Mouse (Mus musculus): Measurements from ENCODE around the gene Bcar3. TPM values are rescaled to one million over a fixed set of nuclear protein-coding genes. Genes with fewer than 3 reads are reported as not detected.

The Bcar3 gene
- total RNA-seq, 2 experiments from 2014 or later, result 4.7 to 7.0 TPM

GRCm38 (mm10) chr3:122333902-122334301, 40.0 kb downstream of the Bcar3 start:
- peak; percentile 7 for DNase-seq
- intact Hi-C loops (cut with DNase I), result no loop called here

- intact Hi-C loops (cut with DNase I), result no loop called here
- no peak for DNase-seq
Measured at GRCm38 (mm10) chr3:122334375-122334774, 40.4 kb downstream of the Bcar3 start.

- no peak for DNase-seq
- intact Hi-C loops (cut with DNase I), result no loop called here
Measured at GRCm38 (mm10) chr3:122336030-122336429, 42.1 kb downstream of the Bcar3 start.

- peak; percentile 16 for DNase-seq
- intact Hi-C loops (cut with DNase I), result no loop called here
Measured at GRCm38 (mm10) chr3:122337992-122338391, 44.1 kb downstream of the Bcar3 start.

- no peak for DNase-seq
- intact Hi-C loops (cut with DNase I), result no loop called here
Measured at GRCm38 (mm10) chr3:122338897-122339296, 45.0 kb downstream of the Bcar3 start.

- intact Hi-C loops (cut with DNase I), result no loop called here
- no peak for DNase-seq
Measured at GRCm38 (mm10) chr3:122340135-122341068, 46.5 kb downstream of the Bcar3 start.

GRCm38 (mm10) chr3:122343437-122343853, 49.5 kb downstream of the Bcar3 start:
- intact Hi-C loops (cut with DNase I), result no loop called here
- DNase-seq, result no peak

- no peak for DNase-seq
- intact Hi-C loops (cut with DNase I), result no loop called here
Measured at GRCm38 (mm10) chr3:122344350-122344749, 50.4 kb downstream of the Bcar3 start.

GRCm38 (mm10) chr3:122345977-122346472, 52.1 kb downstream of the Bcar3 start:
- intact Hi-C loops (cut with DNase I), result no loop called here

GRCm38 (mm10) chr3:122346600-122346999, 52.7 kb downstream of the Bcar3 start:
- no peak for DNase-seq
- intact Hi-C loops (cut with DNase I), result no loop called here

More at GRCm38 (mm10) chr3:122345977-122346472, 52.1 kb downstream of the Bcar3 start:
- no peak for DNase-seq

- intact Hi-C loops (cut with DNase I), result no loop called here
- DNase-seq, result no peak
Measured at GRCm38 (mm10) chr3:122348677-122349076, 54.7 kb downstream of the Bcar3 start.

GRCm38 (mm10) chr3:122352801-122353200, 58.9 kb downstream of the Bcar3 start:
- intact Hi-C loops (cut with DNase I), result no loop called here

GRCm38 (mm10) chr3:122359426-122359825, 65.5 kb downstream of the Bcar3 start:
- DNase-seq, result no peak
- intact Hi-C loops (cut with DNase I), result no loop called here

More at GRCm38 (mm10) chr3:122352801-122353200, 58.9 kb downstream of the Bcar3 start:
- no peak for DNase-seq

GRCm38 (mm10) chr3:122359954-122360353, 66.0 kb downstream of the Bcar3 start:
- intact Hi-C loops (cut with DNase I), result no loop called here
- DNase-seq, result no peak

GRCm38 (mm10) chr3:122360721-122361138, 66.8 kb downstream of the Bcar3 start:
- DNase-seq, result no peak
- intact Hi-C loops (cut with DNase I), result no loop called here

- intact Hi-C loops (cut with DNase I), result no loop called here
- no peak for DNase-seq
Measured at GRCm38 (mm10) chr3:122362719-122363118, 68.8 kb downstream of the Bcar3 start.

- intact Hi-C loops (cut with DNase I), result no loop called here
- no peak for DNase-seq
Measured at GRCm38 (mm10) chr3:122364565-122364964, 70.6 kb downstream of the Bcar3 start.

- no peak for DNase-seq
- intact Hi-C loops (cut with DNase I), result no loop called here
Measured at GRCm38 (mm10) chr3:122365326-122365725, 71.4 kb downstream of the Bcar3 start.

- DNase-seq, result no peak
- intact Hi-C loops (cut with DNase I), result no loop called here
Measured at GRCm38 (mm10) chr3:122371646-122372341, 77.9 kb downstream of the Bcar3 start.

- no peak for DNase-seq
- intact Hi-C loops (cut with DNase I), result no loop called here
Measured at GRCm38 (mm10) chr3:122372617-122373016, 78.7 kb downstream of the Bcar3 start.

- no peak for DNase-seq
- intact Hi-C loops (cut with DNase I), result no loop called here
Measured at GRCm38 (mm10) chr3:122376011-122376410, 82.1 kb downstream of the Bcar3 start.
